In genomic region chr11:100735134-100735865, GRCm38 (mm10) we compare ENCODE assay signal across 10 mouse cellular contexts. TPM values are rescaled to one million over a fixed set of nuclear protein-coding genes. Genes with fewer than 3 reads are reported as not detected.
A peak's percentile ranks its signal among the peaks of the same experiment; 100 is the strongest.
DNase-seq lines count a peak whose midpoint lies in the region; ATAC-seq and TF ChIP-seq lines count a peak whose summit lies in the region.
"Had no signal": no experiment of that assay in that cellular context is flagged by ENCODE, and none has a peak within 500 bp of the region (broad histone marks: within the 10 kb centered on the region; RNA-seq: fewer than 3 reads in every experiment).

No protein-coding gene starts in this region.

- peak overlapping the region; percentile 35 for H3K9ac ChIP-seq in heart, adult 2 months (ENCODE audit: low read depth, low read length)
- no peak overlapping the region; the same call in 1 of the 2 replicates for H3K9ac ChIP-seq in lung, postnatal 0 days (replicated peaks; ENCODE audit: low read depth)

- no peak for TF ChIP-seq POLR2A in heart, adult 2 months (IDR thresholded peaks at IDR 0.05; ENCODE audit: insufficient read depth, low read depth, low read length)
- no peak for TF ChIP-seq POLR2A in embryonic fibroblast, embryonic 13.5 days (IDR thresholded peaks at IDR 0.05; ENCODE audit: low read depth, low read length)

- H3K9me3 ChIP-seq in lung, postnatal 0 days (ENCODE audit: low read length): no peaks in the 10 kb centered on the region

- peaks cover 8% of the 10 kb centered on the region for H3K79me2 ChIP-seq in heart, adult 2 months (replicated peaks; ENCODE audit: control insufficient read depth, insufficient read depth, low read length)

- H3K4me3 ChIP-seq in heart, adult 2 months: peak overlapping the region; percentile 2
- no peak overlapping the region for H3K4me3 ChIP-seq in lung, postnatal 0 days (ENCODE audit: low read depth, low read length)
- H3K4me3 ChIP-seq in embryonic fibroblast, embryonic 13.5 days (ENCODE audit: insufficient read depth, low read length): peak overlapping the region; percentile 8; the same call in 1 of the 2 replicates
- H3K4me3 ChIP-seq in left cerebral cortex, adult 2 months: no peak overlapping the region

- H3K36me3 ChIP-seq in heart, adult 2 months (ENCODE audit: control insufficient read depth, insufficient read depth, low read length): no peaks in the 10 kb centered on the region; the same call in 1 of the 2 replicates
- H3K36me3 ChIP-seq in lung, postnatal 0 days (ENCODE audit: insufficient read depth, low read length): no peaks in the 10 kb centered on the region
- H3K36me3 ChIP-seq in splenic B cell, adult 2 months (ENCODE audit: control insufficient read depth, insufficient read depth, low read length, poor library complexity, severe bottlenecking): no peaks in the 10 kb centered on the region

- intact Hi-C loops in heart, adult 2 months (cut with DNase I): no loop called here
- intact Hi-C loops in heart, postnatal 14 days (cut with DNase I): no loop called here
- intact Hi-C loops in left cerebral cortex, adult 2 months (cut with DNase I): no loop called here

- 77% methylated on average over 9 of the region's 9 CpGs for WGBS in heart, adult 2 months
- 85% methylated on average over 9 of the region's 9 CpGs for WGBS in lung, postnatal 0 days

- no peak for ATAC-seq in lung, postnatal 0 days

- 0 out of 2 replicates have a peak, but pooled peaks have one; percentile 12 for TF ChIP-seq EP300 in heart, adult 2 months (IDR thresholded peaks at IDR 0.05; ENCODE audit: insufficient read depth, low read depth, low read length)
- TF ChIP-seq EP300 in lung, postnatal 0 days (IDR thresholded peaks at IDR 0.05): no peak

- peaks cover 22% of the 10 kb centered on the region for H3K4me1 ChIP-seq in heart, adult 2 months (ENCODE audit: control insufficient read depth, insufficient read depth, low read length)
- peaks cover 16% of the 10 kb centered on the region for H3K4me1 ChIP-seq in lung, postnatal 0 days (ENCODE audit: insufficient read depth, low read depth, low read length)
- peaks cover 10% of the 10 kb centered on the region for H3K4me1 ChIP-seq in embryonic fibroblast, embryonic 13.5 days (ENCODE audit: control insufficient read depth, insufficient read depth, low read length)

- TF ChIP-seq CTCF in heart, adult 2 months (IDR thresholded peaks at IDR 0.05): no peak
- TF ChIP-seq CTCF in lung, postnatal 0 days (IDR thresholded peaks at IDR 0.05): no peak
- TF ChIP-seq CTCF in embryonic fibroblast, embryonic 13.5 days (IDR thresholded peaks at IDR 0.05; ENCODE audit: borderline replicate concordance, insufficient read depth, low read length): no peak
- TF ChIP-seq CTCF in left cerebral cortex, adult 2 months (IDR thresholded peaks at IDR 0.05): no peak

- no peak for DNase-seq in heart, adult 2 months
- DNase-seq in heart, postnatal 14 days: no peak
- DNase-seq in lung, postnatal 0 days (ENCODE audit: low spot score): no peak
- no peak for DNase-seq in lung, adult 18-20 months
- peak; percentile 41 for DNase-seq in splenic B cell, adult 2 months (ENCODE audit: low read depth, low spot score)
- DNase-seq in left cerebral cortex, adult 9 months (ENCODE audit: low spot score in 2 of 2): no peak
- no peak for DNase-seq in left cerebral cortex, adult 2 months (ENCODE audit: extremely low spot score in 1 of 2, low spot score in 2 of 2)
- DNase-seq: kidney, adult 8-10 months had no signal

- H3K4me2 ChIP-seq in lung, postnatal 0 days (replicated peaks; ENCODE audit: low read depth, low read length): peak overlapping the region; percentile 73

- no peaks in the 10 kb centered on the region for H3K27me3 ChIP-seq in heart, adult 2 months (ENCODE audit: control insufficient read depth, insufficient read depth, low read length)
- H3K27me3 ChIP-seq in lung, postnatal 0 days (replicated peaks; ENCODE audit: insufficient read depth, low read length): no peaks in the 10 kb centered on the region
- H3K27me3 ChIP-seq in splenic B cell, adult 2 months (ENCODE audit: control insufficient read depth, insufficient read depth, low read length, poor library complexity, severe bottlenecking): no peaks in the 10 kb centered on the region

- peak overlapping the region; percentile 24; the same call in 1 of the 2 replicates for H3K27ac ChIP-seq in heart, adult 2 months
- H3K27ac ChIP-seq in lung, postnatal 0 days (ENCODE audit: low read length): peak overlapping the region; percentile 20; the same call in 1 of the 2 replicates
- H3K27ac ChIP-seq in embryonic fibroblast, embryonic 13.5 days (ENCODE audit: insufficient read depth, low read length): no peak overlapping the region
- no peak overlapping the region for H3K27ac ChIP-seq in left cerebral cortex, adult 2 months

RNA-seq across cellular contexts. Expression of gene Rab5c, which starts 2.7 kb away (rescaled TPM):
- 10 to 100 TPM; 53.0 to 56.3 TPM for total RNA-seq in heart, adult 2 months (2021)
- polyA plus RNA-seq in heart, adult 2 months (2012; rRNA removed): 69.3 and 97.8 TPM in 2 replicates
- total RNA-seq in heart, postnatal 14 days (2021): 10 to 100 TPM; 70.4 to 74.6 TPM
- 25.3 and 30.4 TPM in 2 replicates for polyA plus RNA-seq in lung, postnatal 0 days (2015; fragmentation: Nextera tagmentation; extraction: Ambion mirVana)
- 163 and 168 TPM in 2 replicates for polyA plus RNA-seq in embryonic fibroblast, embryonic 13.5 days (2011; ENCODE audit: insufficient read length, low read depth, missing spikeins)
- total RNA-seq in left cerebral cortex, adult 2 months (2021): 100 to 1,000 TPM; 139 to 142 TPM

RNA-seq across cellular contexts. Expression of gene Hspb9, which starts 21.6 kb away (rescaled TPM):
- not detected for total RNA-seq in heart, adult 2 months (2021)
- polyA plus RNA-seq in heart, adult 2 months (2012; rRNA removed): 0.50 and 0.62 TPM in 2 replicates
- total RNA-seq in heart, postnatal 14 days (2021): not detected
- polyA plus RNA-seq in lung, postnatal 0 days (2015; fragmentation: Nextera tagmentation; extraction: Ambion mirVana): 0.51 TPM in 1 of 2 replicates, not detected in the other
- polyA plus RNA-seq in embryonic fibroblast, embryonic 13.5 days (2011; ENCODE audit: insufficient read length, low read depth, missing spikeins): not detected in 2 replicates
- total RNA-seq in left cerebral cortex, adult 2 months (2021): not detected

RNA-seq across cellular contexts. Expression of gene Kat2a, which starts 23.0 kb away (rescaled TPM):
- 10 to 100 TPM; 13.1 to 14.0 TPM for total RNA-seq in heart, adult 2 months (2021)
- polyA plus RNA-seq in heart, adult 2 months (2012; rRNA removed): 18.9 and 21.7 TPM in 2 replicates
- total RNA-seq in heart, postnatal 14 days (2021): 10 to 100 TPM; 12.9 to 13.7 TPM
- 14.2 and 14.5 TPM in 2 replicates for polyA plus RNA-seq in lung, postnatal 0 days (2015; fragmentation: Nextera tagmentation; extraction: Ambion mirVana)
- polyA plus RNA-seq in embryonic fibroblast, embryonic 13.5 days (2011; ENCODE audit: insufficient read length, low read depth, missing spikeins): 31.1 and 34.1 TPM in 2 replicates
- 10 to 100 TPM; 60.5 to 61.7 TPM for total RNA-seq in left cerebral cortex, adult 2 months (2021)

RNA-seq across cellular contexts. Expression of gene Kcnh4, which starts 24.4 kb away (rescaled TPM):
- not detected for total RNA-seq in heart, adult 2 months (2021)
- 0.04 TPM in 1 of 2 replicates, not detected in the other for polyA plus RNA-seq in heart, adult 2 months (2012; rRNA removed)
- not detected for total RNA-seq in heart, postnatal 14 days (2021)
- 0.04 TPM in 1 of 2 replicates, not detected in the other for polyA plus RNA-seq in lung, postnatal 0 days (2015; fragmentation: Nextera tagmentation; extraction: Ambion mirVana)
- polyA plus RNA-seq in embryonic fibroblast, embryonic 13.5 days (2011; ENCODE audit: insufficient read length, low read depth, missing spikeins): not detected in 2 replicates
- total RNA-seq in left cerebral cortex, adult 2 months (2021): 10 to 100 TPM; 17.2 to 18.4 TPM
- polyA plus RNA-seq: limb, embryonic 11.5 days had no signal

RNA-seq across cellular contexts. Expression of gene Hcrt, which starts 27.4 kb away (rescaled TPM):
- total RNA-seq in heart, adult 2 months (2021): not detected
- polyA plus RNA-seq in heart, adult 2 months (2012; rRNA removed): not detected in 2 replicates
- total RNA-seq in heart, postnatal 14 days (2021): not detected
- polyA plus RNA-seq in lung, postnatal 0 days (2015; fragmentation: Nextera tagmentation; extraction: Ambion mirVana): not detected in 2 replicates
- not detected in 2 replicates for polyA plus RNA-seq in embryonic fibroblast, embryonic 13.5 days (2011; ENCODE audit: insufficient read length, low read depth, missing spikeins)
- total RNA-seq in left cerebral cortex, adult 2 months (2021): not detected
- polyA plus RNA-seq: limb, embryonic 11.5 days had no signal

Comparison
In these comparisons a context has a peak if more than half of its experiments do, and no peak if none do; other contexts are left out.
1. H3K27ac ChIP-seq: peak in heart, adult 2 months (single experiment) and lung, postnatal 0 days (single experiment); none in embryonic fibroblast, embryonic 13.5 days (single experiment) and left cerebral cortex, adult 2 months (single experiment).
2. H3K4me3 ChIP-seq: peak in heart, adult 2 months (single experiment) and embryonic fibroblast, embryonic 13.5 days (single experiment); none in lung, postnatal 0 days (single experiment) and left cerebral cortex, adult 2 months (single experiment).
3. RNA of gene Kat2a, which starts 23.0 kb away (total RNA-seq): 60.5 to 61.7 TPM in left cerebral cortex, adult 2 months; 13.1 to 14.0 TPM in heart, adult 2 months and 12.9 to 13.7 TPM in heart, postnatal 14 days; every median in the first group is over 4 times any median in the second.